Mouse (Mus musculus) yolk sac, embryonic 10.5 days (tissue): ENCODE results near the gene Arhgap6.
"Not testable (repeated sequence)": the region's sequence is repeated elsewhere in the genome, so short reads cannot be mapped to it uniquely, and the experiment has no call there.

ENCODE experiments used
- DNase-seq: peaks from one replicate; pipeline ENCODE4 v3.0.0-alpha.2; 2017; ENCODE audit warnings: low spot score

Gene Arhgap6

DNA sequence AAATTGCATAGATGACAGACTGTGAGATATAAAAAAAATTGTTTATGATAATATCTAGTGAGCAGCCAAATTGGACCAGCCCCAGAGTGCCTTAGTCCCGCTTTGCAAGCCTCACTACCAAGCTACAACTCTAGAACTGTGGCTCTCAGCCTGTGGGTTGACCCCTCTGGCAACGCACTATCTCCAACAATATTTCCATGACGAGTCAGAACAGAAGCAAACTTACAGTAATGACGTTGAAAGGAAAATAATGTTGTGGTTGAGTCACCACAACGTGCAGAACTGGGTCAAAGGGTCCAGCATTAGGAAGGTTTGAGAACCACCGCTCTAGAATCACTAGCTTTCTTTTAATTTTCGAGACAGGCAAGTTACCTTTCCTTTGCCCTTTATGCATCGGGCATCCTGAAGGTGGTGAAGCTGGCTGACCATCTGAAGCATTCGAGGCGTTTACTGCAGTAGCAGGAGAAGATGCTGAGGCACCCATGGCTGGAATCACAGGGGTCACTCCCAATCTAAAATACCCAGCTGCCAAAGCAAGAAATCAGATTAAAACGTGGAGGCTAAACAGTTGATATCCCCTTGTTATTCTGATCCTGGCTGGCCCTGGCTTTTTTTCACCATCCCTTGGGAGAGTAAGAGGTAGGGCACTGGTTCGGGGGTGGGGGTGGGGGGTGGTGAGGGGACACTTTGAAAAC, 524.3 kb downstream of the Arhgap6 start:
- DNase-seq = no peak

DNA sequence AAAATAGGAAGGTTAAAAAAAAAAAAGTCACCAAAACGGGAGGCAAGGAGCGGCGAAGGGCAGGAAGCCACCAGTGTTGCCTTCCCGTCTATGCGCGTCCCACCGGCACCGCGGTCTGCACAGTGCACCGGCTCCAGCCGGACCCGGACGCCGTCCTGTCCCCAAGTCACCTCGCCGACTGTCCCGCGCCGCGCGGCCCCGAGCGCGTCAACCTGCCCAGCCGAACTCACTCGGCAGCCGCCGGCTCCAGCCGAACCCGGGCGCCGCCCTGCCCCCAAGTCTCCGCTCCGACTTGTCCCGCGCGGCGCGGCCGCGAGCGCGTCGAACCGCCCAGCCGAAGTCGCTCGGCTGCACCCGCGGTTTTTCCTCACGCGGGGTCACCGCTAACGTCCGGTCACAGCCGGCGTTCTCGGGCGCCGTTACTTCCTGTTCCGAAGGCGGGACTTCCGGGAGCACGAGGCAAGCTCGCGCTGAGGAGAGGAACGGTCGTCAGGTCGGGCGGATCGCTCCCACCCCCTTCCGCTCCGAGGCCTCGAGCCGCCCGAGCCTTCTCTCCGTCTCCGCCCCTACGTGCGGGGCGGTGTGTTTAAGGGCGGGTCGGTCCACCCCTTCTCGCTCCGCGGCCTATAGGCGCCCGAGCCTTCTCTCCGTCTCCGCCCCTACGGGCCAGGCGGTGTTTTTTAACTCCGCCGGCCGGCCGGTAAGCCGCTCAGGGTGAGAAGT, 525.2 kb downstream of the Arhgap6 start, which contains the start of gene Hccs:
Hccs (minus strand) TSS at position 428 of the 723 bp plus-strand sequence.
- DNase-seq = peak; percentile 88

DNA sequence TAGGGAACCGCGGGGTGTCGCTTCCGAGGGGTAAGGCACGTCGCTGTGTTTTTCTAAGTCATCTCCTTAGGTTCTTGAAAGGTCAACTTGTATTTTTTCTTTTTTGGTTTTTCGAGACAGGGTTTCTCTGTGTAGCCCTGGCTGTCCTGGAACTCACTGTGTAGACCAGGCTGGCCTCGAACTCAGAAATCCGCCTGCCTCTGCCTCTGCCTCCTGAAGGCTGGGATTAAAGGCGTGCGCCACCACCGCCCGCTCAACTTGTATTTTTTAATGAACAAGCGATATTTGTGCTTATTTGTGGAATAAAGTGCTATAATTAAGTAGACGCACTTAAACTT, 525.7 kb downstream of the Arhgap6 start:
- not testable (repeated sequence) for DNase-seq

DNA sequence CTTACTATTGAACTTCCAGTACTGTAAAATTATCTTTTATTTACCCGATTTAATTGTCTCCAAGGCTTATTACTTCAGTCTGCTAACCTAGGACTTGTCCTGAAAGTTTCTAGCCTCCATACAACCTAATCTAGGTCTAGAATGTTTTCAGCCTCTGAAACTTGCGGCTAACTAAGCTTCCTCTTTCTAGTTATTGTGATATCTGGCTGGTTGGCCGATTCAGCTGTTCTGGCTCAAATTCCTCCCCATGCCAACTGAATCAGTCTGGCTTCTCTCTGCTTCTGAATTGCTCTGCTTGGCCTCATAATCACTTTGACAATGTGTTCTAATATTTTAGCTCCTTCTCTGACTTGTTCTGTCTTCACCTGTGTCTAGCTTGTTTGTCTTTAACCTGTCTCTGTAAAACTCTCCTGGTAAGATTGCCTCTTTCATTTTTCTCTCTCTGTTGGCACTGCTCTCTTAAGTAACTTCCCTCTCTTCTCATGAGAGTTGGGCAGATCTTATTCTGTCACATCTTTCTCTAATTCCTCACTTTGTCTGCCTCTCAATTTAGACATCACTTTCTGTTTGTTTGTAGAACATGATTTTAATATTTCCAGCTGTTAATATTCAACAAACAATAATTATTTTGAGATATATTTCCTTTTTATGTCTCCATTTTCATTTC, 531.2 kb downstream of the Arhgap6 start:
- no peak for DNase-seq

DNA sequence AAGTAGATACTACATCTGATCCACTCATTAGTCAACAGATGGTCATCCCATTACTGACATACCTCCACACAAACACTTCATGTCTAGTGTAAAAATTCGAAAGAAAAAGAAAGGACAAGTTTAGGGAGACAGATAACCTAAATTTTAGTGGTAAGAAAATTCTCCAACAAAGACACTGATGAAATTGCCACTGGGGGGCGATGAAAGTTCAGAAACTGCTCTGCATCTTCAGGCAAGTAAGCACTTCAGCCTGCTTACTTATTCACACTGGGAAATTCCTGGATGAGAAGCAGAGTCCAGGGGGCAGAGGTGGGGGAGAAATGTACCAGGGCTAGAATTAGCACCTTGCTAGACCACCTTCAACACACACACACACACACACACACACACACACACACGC, 537.4 kb downstream of the Arhgap6 start:
- DNase-seq = peak; percentile 26

DNA sequence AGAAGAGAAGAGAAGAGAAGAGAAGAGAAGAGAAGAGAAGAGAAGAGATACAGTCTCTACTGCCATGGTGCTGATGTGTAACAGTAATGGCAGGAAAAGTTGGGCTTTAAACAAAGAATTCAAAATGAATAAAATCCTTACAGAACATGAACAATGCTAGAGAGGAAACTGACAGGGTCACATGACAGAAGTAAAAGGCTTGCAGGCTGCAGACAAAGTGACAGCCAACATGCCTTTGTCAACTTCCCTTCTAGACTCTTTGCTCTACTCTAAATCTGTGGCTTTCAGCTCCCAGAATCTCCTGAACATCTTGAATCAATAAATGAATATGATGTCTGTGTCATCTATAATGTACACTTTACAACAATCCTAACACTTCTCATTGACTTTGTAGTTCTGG, 542.7 kb downstream of the Arhgap6 start:
- no peak for DNase-seq

DNA sequence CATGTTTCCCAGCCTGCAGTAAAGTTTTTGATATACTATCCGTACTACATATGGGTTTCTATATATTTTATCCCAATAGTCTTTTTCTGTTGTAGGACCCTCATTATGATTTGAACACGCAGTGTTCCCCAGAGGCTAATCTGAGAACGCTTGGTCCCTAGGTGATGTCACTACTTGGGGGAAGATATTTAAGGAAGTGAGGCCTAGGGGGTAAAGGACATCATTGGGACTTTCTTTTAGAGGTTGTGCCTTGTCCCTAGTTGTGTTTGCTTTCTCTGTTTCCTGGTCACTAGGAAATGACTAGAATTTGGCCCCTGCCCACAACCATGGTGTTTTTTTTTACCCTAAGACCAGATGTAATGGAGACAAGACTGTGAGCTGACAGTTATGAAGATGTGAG, 543.3 kb downstream of the Arhgap6 start:
- no peak for DNase-seq
